Mouse (Mus musculus): ENCODE data around the gene Srrm1.
A peak's percentile ranks its signal among the peaks of the same experiment; 100 is the strongest.

Srrm1 gene

DNA sequence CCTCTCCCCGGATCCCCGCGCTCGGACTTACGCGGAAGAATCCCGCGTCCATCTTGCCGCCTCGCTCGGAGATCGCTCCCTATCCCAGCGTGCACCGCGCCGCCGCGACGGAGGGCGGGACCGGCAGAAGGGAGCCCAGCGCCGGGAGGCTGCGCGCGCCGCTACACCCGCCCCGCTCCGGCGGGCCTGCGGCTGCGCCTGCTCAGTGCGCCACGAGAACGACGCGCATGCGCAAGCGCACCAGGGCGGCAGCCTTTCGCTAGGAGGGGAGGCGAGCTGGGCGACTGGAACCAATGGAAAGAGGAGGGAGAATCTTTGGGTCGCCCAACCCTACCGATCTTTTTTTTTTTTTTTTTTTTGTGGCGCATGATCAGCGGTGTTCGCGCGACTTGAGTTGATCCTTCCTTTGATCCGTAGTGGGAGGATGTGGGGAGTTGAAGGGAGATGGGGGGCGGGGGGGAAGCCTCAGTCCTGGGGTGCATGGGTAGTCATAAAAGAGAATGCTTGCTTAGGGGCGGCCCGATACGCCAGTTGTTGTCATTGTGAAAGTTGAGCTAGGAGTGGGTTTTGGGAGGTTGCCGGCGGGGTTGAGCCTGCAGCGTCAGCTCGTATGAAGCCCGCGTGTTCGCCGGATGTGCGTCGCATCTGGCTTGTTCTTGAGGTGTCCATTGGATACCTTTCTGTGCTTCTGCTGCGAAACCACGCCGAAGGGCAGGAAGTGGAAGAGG lies at the start of gene Srrm1:
Gene Srrm1, minus strand, starts transcription at position 256 of the 728 bp plus-strand sequence.
- Histone ChIP-seq H3K36me3 (ENCODE audit: control insufficient read depth, insufficient read depth, low read length, poor library complexity, severe bottlenecking) (no peaks in the 10 kb centered on the region), H3K27me3 (ENCODE audit: control insufficient read depth, insufficient read depth, low read length, poor library complexity, severe bottlenecking) (no peaks in the 10 kb centered on the region)
- DNase-seq (ENCODE audit: low read depth, low spot score) = peak; percentile 99

DNA sequence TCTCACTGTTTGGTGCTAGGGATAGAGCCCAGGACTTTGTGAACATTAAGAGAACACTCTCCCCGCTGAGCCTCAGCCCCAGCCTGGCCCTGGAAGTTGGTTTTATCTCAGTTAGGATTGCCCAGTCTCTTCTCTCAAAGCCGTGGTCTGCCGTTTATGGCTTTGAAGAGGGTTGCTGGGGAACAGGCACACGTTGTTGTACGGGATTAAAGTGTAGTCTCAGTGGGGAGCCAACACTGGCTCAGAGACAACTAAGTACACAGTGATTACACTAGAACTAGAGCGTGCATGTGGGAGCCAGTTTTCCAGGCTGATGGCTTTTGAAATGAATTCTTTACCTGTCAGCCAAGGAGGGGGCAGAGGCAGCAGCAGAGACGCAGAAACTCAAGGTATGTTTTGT lies 48.8 kb upstream of the Srrm1 start:
- Histone ChIP-seq H3K27me3 (ENCODE audit: control insufficient read depth, insufficient read depth, low read length, poor library complexity, severe bottlenecking) (no peaks in the 10 kb centered on the region), H3K36me3 (ENCODE audit: control insufficient read depth, insufficient read depth, low read length, poor library complexity, severe bottlenecking) (no peaks in the 10 kb centered on the region)
- DNase-seq (ENCODE audit: low read depth, low spot score) = no peak

DNA sequence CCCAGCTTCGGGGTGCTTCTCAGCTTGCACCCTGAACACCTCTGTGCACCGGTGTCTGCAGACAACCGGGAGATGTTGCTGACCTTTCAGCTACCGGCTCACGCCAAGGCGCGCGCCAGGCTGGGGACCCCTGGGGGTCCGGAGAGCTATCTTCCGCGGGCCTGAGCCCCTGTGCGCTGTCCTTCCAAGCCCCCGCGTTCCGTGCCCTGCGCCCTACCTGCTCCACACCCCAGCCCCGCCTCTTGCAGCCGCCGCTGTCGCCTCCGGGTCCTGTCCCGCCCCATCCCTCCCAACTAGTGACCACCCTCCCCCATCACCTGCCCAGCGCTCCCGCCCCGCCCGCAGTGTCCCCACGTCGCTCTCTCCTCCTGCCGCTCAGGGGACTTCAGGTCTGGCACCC lies 44.9 kb upstream of the Srrm1 start, which contains the start of gene Ncmap:
Gene Ncmap, minus strand, starts transcription at position 237 of the 400 bp plus-strand sequence.
- DNase-seq (ENCODE audit: low read depth, low spot score) = no peak
- H3K27me3 ChIP-seq (ENCODE audit: control insufficient read depth, insufficient read depth, low read length, poor library complexity, severe bottlenecking) = peaks cover 2% of the 10 kb centered on the region; the same call in 1 of the 2 replicates

DNA sequence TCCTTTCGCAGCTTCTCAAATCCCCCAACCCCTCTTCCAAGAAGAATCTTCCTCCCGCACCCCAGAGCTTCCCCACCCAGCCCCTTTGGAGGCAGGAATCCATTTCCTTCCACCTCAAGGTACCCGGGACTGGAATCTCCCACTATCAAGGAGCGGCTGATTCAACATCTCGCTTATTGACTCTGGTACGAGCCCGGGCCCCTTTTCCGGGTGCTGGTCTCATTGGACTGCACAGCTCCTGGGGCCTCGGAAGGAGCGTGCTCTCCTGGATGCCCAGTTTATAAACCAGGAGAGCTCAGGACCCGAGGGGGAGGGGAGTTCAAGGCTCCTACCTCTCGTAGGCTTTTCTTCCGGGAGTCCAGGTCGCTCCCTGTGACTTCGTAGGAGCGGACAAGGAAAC lies 44.4 kb upstream of the Srrm1 start:
- DNase-seq (ENCODE audit: low read depth, low spot score) = no peak
- Histone ChIP-seq H3K36me3 (ENCODE audit: control insufficient read depth, insufficient read depth, low read length, poor library complexity, severe bottlenecking) (no peaks in the 10 kb centered on the region), H3K27me3 (ENCODE audit: control insufficient read depth, insufficient read depth, low read length, poor library complexity, severe bottlenecking) (peaks cover 2% of the 10 kb centered on the region; the same call in 1 of the 2 replicates)

More for the DNA sequence above, 44.9 kb upstream of the Srrm1 start, which contains the start of gene Ncmap:
- H3K36me3 ChIP-seq (ENCODE audit: control insufficient read depth, insufficient read depth, low read length, poor library complexity, severe bottlenecking) = no peaks in the 10 kb centered on the region

DNA sequence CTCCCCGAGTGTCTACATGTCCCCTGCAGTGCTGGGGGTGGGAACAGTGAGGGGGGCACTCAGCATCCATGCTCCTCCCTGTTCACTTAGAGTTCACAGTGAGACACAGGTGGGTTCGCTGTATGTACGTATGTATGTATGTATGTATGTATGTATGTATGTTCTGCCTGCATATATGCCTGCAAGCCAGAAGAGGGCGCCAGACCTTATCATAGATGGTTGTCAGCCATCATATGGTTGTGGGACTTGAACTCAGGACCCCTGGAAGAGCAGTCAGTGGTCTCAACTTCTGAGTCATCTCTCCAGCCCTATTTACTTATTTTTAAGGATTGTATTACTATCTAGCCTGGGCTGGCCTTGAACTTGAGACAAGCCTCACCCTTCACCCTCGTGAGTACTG lies 43.2 kb upstream of the Srrm1 start:
- Histone ChIP-seq H3K27me3 (ENCODE audit: control insufficient read depth, insufficient read depth, low read length, poor library complexity, severe bottlenecking) (peaks cover 2% of the 10 kb centered on the region; the same call in 1 of the 2 replicates), H3K36me3 (ENCODE audit: control insufficient read depth, insufficient read depth, low read length, poor library complexity, severe bottlenecking) (no peaks in the 10 kb centered on the region)
- DNase-seq (ENCODE audit: low read depth, low spot score) = peak; percentile 18

DNA sequence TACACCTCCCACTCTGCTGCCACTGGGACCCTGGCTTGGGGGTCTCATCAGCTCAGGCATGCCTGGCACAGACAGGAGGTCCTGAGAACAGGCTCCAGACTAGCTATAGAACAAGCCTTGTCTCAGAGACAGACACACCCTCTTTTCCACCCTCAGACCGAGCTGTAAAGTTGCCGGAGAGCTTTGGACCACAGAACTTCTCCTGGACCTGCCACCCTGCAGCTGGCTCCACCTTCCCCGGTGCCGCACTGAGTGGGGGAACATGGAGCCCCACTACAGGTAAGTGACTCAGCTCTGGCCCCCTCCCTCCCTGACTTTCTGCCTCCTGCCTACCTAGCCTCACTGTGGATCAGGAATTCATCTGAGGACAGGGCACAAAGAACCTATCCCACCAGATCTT lies 42.3 kb upstream of the Srrm1 start:
- Histone ChIP-seq H3K27me3 (ENCODE audit: control insufficient read depth, insufficient read depth, low read length, poor library complexity, severe bottlenecking) (peaks cover 2% of the 10 kb centered on the region; the same call in 1 of the 2 replicates), H3K36me3 (ENCODE audit: control insufficient read depth, insufficient read depth, low read length, poor library complexity, severe bottlenecking) (no peaks in the 10 kb centered on the region)
- DNase-seq (ENCODE audit: low read depth, low spot score) = no peak

DNA sequence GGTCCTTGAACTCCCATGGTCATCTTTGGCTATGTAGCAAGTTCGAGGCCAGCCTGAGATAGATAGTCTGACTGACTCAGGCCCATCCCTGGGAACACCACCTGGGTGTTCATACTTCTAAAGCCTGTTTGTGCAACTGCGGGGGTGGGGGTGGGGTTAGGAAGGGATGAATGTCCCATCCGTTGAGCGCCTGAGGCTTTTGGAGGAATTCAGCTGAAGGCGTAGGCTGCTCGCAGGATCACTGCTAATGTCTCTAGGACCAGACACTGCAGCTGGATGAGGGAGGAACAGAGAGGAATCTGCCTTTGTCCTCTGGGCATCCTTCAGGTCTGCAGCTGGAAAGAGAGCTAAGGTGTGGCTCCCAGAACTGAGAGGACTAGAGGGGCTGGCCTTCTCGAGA lies 41.5 kb upstream of the Srrm1 start:
- Histone ChIP-seq H3K27me3 (ENCODE audit: control insufficient read depth, insufficient read depth, low read length, poor library complexity, severe bottlenecking) (peaks cover 2% of the 10 kb centered on the region; the same call in 1 of the 2 replicates), H3K36me3 (ENCODE audit: control insufficient read depth, insufficient read depth, low read length, poor library complexity, severe bottlenecking) (no peaks in the 10 kb centered on the region)
- no peak for DNase-seq (ENCODE audit: low read depth, low spot score)

DNA sequence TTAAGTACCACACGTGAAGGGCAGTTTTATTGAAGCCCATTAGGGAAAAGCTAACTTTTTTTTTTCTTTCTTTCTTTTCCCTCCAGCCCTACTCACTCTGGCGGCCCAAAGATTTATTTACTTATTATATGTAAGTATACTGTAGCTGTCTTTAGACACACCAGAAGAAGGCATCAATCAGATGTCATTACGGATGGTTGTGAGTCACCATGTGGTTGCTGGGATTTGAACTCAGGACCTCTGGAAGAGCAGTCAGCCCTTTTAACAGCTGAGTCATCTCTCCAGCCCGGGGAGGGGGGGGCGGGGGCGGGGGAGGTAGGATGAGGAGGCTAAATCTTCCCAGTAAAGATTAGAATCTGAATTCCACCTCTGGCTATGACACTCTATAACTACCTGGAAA lies 40.3 kb upstream of the Srrm1 start:
- no peaks in the 10 kb centered on the region for H3K36me3 ChIP-seq (ENCODE audit: control insufficient read depth, insufficient read depth, low read length, poor library complexity, severe bottlenecking)
- DNase-seq (ENCODE audit: low read depth, low spot score) = no peak
- peaks cover 2% of the 10 kb centered on the region; the same call in 1 of the 2 replicates for H3K27me3 ChIP-seq (ENCODE audit: control insufficient read depth, insufficient read depth, low read length, poor library complexity, severe bottlenecking)

DNA sequence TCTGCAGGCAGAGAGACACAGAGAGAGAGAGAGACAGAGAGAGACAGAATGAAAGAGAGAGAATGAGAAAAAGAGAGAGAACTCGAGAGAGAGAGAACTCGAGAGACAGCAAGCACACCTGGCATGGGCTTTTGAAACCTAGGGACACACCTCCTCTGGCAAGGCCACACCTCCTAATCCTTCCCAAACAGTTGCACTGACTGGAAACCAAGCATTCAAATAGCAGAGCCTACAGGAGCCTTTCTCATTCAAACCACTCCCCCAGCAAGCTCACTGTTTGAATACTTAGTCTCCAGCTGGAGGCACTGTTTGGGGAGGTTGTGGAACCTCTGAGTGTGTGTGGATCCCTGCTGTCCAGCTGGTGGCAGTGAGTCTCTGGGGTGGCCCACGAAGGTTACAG lies 39.7 kb upstream of the Srrm1 start:
- H3K36me3 ChIP-seq (ENCODE audit: control insufficient read depth, insufficient read depth, low read length, poor library complexity, severe bottlenecking) = no peaks in the 10 kb centered on the region
- H3K27me3 ChIP-seq (ENCODE audit: control insufficient read depth, insufficient read depth, low read length, poor library complexity, severe bottlenecking) = peaks cover 2% of the 10 kb centered on the region; the same call in 1 of the 2 replicates
- DNase-seq (ENCODE audit: low read depth, low spot score) = no peak

DNA sequence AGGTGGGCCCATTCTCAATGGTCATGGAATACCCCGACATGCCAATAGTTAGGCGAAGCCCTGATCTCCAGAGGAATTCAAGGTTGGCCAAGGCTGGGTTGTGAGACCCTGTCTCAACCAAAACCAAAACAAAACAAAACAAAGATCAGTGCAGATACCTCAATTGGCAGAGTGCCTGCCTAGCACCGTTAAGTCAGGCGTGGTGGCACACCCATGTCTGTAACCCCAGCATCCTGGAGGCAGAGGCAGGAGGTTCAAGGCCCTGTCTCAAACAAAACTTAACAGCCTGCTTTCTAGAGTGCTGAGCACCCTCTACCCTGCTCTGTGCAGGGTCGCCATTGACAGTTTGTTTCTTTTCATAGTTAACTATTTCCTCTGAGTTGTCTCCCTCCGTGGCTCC lies 37.9 kb upstream of the Srrm1 start:
- no peak for DNase-seq (ENCODE audit: low read depth, low spot score)
- Histone ChIP-seq H3K27me3 (ENCODE audit: control insufficient read depth, insufficient read depth, low read length, poor library complexity, severe bottlenecking) (no peaks in the 10 kb centered on the region), H3K36me3 (ENCODE audit: control insufficient read depth, insufficient read depth, low read length, poor library complexity, severe bottlenecking) (no peaks in the 10 kb centered on the region)

DNA sequence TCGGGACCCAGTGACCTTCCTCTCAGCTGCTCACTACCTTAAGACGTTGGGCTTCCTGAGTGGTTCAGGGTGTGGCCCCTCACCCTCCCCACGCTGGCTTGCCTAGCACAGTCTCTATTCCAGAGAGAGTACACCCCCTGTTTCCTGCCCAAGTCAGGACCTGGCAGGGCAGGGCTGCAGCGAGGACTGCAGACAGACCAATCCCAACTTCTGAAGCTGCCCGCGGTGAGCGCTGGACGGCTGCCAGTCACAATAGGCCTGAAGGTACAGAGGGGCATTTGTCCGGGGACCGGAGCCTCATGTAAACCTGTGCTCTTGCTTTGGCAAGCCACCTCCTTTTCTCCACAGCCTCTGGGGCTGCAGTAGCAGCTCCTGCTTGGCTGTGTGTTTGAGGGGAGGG lies 32.5 kb upstream of the Srrm1 start:
- Histone ChIP-seq H3K27me3 (ENCODE audit: control insufficient read depth, insufficient read depth, low read length, poor library complexity, severe bottlenecking) (no peaks in the 10 kb centered on the region), H3K36me3 (ENCODE audit: control insufficient read depth, insufficient read depth, low read length, poor library complexity, severe bottlenecking) (no peaks in the 10 kb centered on the region)
- DNase-seq (ENCODE audit: low read depth, low spot score) = no peak

DNA sequence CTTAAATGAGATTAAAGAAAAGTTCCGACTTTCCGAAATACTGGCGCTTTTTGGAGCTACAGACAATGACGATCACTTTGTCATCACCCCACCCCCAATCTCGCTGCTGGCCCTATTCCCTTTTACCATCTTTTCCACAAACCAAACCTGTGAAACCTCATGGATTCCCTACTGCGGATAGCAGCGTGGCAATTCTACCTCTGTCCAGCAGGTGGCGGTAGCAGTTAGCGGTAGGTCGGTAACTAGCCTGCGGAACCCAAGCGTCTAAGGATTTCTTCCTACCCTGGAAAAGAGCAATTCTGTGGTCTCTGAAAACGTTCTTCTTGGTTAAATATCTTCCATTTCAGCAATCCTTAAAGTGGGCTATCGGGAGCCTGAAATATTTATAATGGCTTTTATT lies 29.2 kb upstream of the Srrm1 start:
- DNase-seq (ENCODE audit: low read depth, low spot score) = peak; percentile 86
- no peaks in the 10 kb centered on the region for H3K36me3 ChIP-seq (ENCODE audit: control insufficient read depth, insufficient read depth, low read length, poor library complexity, severe bottlenecking)

DNA sequence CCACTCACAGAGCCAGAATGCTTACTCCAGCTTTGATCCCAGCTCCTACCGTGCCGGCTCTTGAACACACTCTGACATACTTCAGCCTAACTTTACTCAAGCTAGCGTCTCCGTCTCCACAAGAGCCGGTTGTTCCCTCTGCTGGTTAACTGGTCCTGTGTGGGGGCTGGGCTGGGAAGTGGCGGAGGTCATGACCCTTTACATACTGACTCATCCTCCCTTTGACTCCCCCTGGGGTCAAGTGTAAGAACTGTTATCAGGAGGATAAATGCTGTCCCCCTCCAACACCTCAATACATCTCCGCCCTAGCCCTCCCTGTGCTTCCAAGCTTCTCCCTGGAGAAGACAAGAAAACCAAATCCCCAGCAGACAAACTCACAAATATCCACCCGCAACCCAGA lies 28.2 kb upstream of the Srrm1 start:
- no peaks in the 10 kb centered on the region for H3K27me3 ChIP-seq (ENCODE audit: control insufficient read depth, insufficient read depth, low read length, poor library complexity, severe bottlenecking)
- H3K36me3 ChIP-seq (ENCODE audit: control insufficient read depth, insufficient read depth, low read length, poor library complexity, severe bottlenecking) = no peaks in the 10 kb centered on the region
- no peak for DNase-seq (ENCODE audit: low read depth, low spot score)

More for the DNA sequence above, 29.2 kb upstream of the Srrm1 start:
- H3K27me3 ChIP-seq (ENCODE audit: control insufficient read depth, insufficient read depth, low read length, poor library complexity, severe bottlenecking) = no peaks in the 10 kb centered on the region

DNA sequence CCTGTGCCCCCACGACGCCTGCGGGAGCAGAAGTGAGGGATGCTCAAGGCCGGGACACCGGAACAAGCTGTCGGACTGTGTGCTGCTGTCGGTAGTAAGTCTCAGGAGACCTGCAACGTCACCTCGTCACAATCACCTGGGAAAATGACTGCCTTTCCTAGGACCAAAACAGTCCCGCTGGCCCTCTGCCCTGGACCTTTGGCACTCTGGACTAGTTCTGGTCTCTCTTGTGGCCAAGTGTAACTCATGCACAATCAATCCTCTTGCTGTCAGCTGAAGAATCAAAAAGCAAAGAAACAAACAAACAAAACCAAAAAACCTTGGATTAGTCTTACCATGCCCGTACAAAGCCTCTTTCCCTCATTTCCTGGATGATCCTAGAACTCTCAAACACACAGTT lies 24.1 kb upstream of the Srrm1 start:
- H3K36me3 ChIP-seq (ENCODE audit: control insufficient read depth, insufficient read depth, low read length, poor library complexity, severe bottlenecking) = no peaks in the 10 kb centered on the region
- no peak for DNase-seq (ENCODE audit: low read depth, low spot score)
- no peaks in the 10 kb centered on the region for H3K27me3 ChIP-seq (ENCODE audit: control insufficient read depth, insufficient read depth, low read length, poor library complexity, severe bottlenecking)

DNA sequence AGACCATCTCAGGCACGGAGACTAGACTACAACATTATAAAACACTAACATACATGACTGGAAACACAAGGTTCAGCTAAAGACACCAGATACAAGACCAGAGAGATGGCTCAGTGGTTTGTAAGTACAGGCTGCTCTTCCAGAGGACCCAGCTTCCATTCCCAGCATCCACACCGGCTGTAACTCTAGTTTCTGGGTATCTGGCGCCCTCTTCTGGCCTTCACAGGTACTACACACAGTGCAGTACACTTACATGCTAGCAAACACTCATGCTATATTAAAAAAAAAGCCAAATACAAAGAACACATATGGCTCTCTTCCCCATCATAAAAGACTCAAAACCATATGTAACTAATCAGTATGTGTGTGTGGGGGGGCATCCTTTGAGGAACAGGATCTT lies 22.3 kb upstream of the Srrm1 start:
- H3K36me3 ChIP-seq (ENCODE audit: control insufficient read depth, insufficient read depth, low read length, poor library complexity, severe bottlenecking) = no peaks in the 10 kb centered on the region
- DNase-seq (ENCODE audit: low read depth, low spot score) = peak; percentile 41
- H3K27me3 ChIP-seq (ENCODE audit: control insufficient read depth, insufficient read depth, low read length, poor library complexity, severe bottlenecking) = no peaks in the 10 kb centered on the region

DNA sequence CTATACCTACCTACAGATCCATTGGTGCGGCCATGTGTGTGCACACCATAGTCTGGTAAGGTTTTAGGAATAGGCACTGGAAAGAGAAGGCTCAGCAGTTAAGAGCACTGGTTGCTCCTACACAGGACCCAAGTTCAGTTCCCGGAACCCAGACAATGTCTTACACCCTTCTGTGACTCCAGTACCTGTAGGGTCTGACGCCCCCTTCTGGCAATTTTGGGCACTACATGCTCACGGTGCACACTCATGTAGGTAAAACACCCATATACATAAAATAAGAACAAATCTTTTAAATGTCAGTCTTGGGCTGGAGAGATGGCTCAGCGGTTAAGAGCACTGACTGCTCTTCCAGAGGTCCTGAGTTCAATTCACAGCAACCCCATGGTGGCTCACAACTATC lies 20.2 kb upstream of the Srrm1 start:
- no peaks in the 10 kb centered on the region for H3K27me3 ChIP-seq (ENCODE audit: control insufficient read depth, insufficient read depth, low read length, poor library complexity, severe bottlenecking)
- DNase-seq (ENCODE audit: low read depth, low spot score) = peak; percentile 27
- H3K36me3 ChIP-seq (ENCODE audit: control insufficient read depth, insufficient read depth, low read length, poor library complexity, severe bottlenecking) = no peaks in the 10 kb centered on the region
